Mouse (Mus musculus) spleen, embryonic (tissue): ENCODE measurements at regions not wholly inside any gene's neighbourhood (a gene's known extent, or its start where the extent isn't known, plus 50 kb on each side); places are given as distances from the start of the nearest gene placed in this dataset.
"Not testable (repeated sequence)": the region's sequence is repeated elsewhere in the genome, so short reads cannot be mapped to it uniquely, and the experiment has no call there.

Experiments used
- CTCF ChIA-PET: fragments of 350-600 bp; sonication (Branson Sonifier 250); formaldehyde crosslinking; loops from one replicate; lab custom pipeline; 2022; lab: Charles Lee

DNA sequence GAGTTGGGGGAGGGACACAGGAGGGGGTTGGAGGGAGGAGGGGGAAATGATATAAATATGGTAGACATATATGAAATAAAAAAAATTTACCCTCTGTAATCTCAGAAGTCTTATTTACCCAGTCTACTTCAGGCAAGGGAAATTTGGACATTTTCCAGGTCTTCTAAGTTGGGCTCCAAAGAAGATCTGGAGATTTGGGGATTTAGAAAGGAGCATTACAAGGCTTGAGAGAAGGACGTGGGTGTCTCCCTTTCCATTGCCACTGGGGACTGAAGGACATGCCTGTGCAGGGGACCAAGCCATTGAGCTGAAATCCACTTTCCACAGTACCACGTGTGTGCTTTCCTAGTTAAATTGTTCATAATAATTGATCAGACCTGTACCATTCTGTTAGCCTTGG is 208.2 kb downstream of the Pten start:
- CTCF ChIA-PET, result interaction anchor here (0.5 kb wide), 2 partner anchors 59 to 150 kb away, joined by 4 to 30 read pairs; no protein-coding TSS in a partner anchor

DNA sequence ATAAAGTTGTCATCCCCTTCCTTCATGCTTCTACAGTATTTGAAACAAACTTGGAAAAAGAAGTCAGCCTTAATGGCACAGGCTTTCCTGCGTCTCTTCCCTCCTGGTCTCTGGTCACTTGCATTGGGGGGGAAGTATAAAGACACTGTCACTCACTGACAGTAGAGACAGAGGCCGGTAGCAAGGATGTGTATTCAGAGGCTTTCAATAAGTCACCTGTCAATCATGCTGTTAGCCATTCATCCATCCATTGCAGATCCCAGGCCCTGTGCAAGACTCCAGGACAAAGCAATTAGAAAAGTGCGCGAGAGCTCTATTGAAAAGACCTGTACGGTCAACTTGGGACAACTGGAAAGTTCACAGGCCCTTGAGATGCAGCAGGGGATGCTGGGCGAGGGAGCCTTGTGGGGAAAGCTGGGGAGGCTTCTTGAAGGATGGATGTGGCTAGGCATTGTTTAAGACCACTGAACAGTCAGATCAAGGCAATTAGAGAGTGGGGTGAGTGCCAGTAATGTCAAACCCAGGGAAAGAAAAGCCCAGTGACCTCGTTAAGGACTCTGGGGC is 212.0 kb downstream of the Pten start:
- CTCF ChIA-PET, result no interaction called here

DNA sequence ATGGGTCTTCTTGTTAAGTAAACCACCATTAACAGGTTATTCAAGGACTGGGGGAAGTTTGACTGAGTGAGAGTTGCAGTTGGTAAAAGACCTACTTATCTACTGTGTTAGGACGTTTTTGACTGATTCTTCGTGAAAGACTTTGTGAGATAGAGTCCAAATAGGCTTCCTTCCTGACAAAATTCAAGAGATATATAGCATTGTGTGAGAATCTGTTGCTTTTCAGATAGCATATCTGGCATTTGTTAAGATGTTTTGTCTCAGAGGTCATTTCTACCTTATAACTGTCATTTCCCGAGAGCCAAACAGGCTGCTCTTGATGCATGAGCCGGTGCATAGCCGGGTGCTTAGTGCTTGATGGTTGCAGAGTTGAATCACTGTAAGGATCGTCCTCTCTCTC is 214.8 kb downstream of the Pten start:
- CTCF ChIA-PET, result no interaction called here

DNA sequence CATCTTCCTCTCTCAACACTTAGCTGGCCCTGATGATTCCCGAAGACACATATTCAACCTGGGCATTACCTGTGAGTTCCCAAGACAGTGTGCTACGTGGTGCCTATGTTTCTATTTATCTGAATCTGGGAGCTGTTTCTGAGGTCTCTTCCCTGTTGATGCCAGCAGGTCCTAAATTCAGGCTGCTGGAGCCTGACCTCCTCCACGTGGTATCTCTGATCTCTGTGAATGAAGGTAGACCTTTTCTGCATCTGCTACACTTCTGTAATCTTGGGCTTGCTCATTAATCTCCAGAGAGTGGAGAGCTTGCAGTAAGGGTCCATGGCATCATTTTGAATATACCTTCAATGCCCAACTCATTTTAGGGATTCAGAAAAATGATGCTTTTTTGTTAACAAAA is 215.8 kb downstream of the Pten start:
- CTCF ChIA-PET, result no interaction called here

- CTCF ChIA-PET, result interaction anchor here (0.6 kb wide), 1 partner anchor 139 kb away, joined by 11 read pairs; no protein-coding TSS in a partner anchor
These were observed 217.5 kb downstream of the Pten start for GRCm38 (mm10) chr19:32974778-32975240.

- CTCF ChIA-PET, result interaction anchor here (0.6 kb wide), 1 partner anchor 139 kb away, joined by 11 read pairs; no protein-coding TSS in a partner anchor
These were observed 218.0 kb downstream of the Pten start for GRCm38 (mm10) chr19:32975303-32975702.

- CTCF ChIA-PET, result no interaction called here
These were observed 219.2 kb downstream of the Pten start for GRCm38 (mm10) chr19:32976507-32976906.

DNA sequence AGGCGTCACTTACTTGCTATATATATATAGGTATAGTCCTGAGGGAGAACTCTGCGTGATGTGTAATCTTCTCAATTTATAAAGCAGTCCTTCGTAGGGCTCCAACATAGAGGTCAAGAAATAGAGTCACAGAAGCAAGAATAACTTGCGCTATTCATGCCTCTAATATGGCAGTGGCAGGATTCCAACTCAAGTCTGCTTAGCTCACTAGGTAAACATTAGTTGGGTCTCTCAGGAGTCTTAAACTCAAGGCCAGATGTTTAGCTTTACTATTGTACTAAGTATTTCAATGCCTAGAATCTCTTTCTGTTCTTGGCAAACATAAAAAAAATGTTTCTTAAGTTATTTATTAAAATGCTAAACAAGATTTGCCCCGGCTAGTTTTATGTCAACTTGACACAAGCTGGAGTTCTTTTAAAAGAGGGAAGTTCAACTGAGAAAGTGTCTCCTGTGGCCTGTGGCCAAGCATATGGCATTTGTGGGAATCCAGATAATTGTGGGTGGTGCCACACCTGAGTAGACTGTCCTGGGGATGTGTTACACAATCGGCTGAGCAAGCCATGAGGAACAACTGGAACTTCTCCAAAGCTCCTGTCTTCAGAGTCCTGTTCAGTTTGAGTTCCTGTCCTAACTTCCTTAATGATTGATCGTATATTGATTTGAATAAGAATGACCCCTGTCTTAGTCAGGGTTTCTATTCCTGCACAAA is 220.9 kb downstream of the Pten start:
- CTCF ChIA-PET, result no interaction called here

DNA sequence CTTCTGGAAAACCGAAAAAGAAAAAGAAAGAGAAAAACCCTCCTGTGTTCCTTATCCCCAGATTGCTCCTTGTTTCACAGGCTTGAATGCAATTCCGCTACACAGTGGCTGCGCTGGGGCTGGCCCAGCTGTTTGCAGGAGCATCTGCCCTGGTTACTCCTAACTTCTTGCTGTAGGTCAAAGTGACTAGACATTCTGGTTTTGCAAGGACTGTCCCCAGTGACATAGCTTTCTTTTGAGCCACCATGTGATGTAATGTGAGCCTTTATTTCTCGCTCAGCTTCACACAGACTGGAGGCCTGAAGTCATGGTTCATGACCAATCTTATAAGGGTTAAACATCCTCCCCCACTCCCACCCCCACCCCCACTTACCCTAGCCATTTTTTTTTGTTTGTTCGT is 222.8 kb downstream of the Pten start:
- CTCF ChIA-PET, result no interaction called here

DNA sequence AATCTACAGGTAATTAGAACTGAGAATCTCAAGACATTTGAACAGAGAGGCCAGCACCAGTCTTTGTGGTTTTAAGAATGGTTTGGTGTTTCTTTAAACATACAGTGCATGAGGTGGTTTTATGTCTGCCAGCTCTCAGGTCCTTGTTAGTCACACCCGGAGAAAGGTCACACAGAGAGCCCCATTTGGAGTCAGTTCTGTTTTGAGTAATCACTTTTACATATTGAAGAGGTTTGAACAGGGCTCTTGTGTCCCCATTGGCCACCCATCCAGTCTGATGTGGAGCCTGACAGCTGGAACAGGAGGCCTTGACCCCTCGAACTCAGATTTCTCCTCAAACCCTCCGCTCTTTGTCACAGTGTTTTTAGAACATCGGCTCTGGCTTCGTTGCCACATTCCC is 231.4 kb downstream of the Pten start:
- CTCF ChIA-PET, result no interaction called here

DNA sequence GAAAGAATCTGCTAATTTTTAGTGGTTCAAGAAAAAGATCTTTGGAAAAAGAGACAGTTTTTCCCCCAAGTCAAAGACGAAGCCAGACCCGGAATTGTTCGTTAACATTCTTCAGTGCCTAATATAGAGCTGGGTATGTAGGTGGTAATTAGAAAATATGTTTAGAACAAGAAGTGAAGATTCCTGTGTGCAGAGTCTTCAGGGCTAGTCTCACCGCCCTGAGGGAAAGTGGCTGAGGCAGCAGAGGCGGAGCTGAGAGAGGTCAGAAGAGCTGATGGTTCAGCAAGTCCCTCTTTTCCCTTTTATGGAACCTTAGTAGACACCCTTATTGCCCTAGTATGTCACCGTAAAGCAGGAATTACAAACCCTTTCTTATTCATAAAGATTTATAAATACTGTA is 232.0 kb downstream of the Pten start:
- CTCF ChIA-PET, result interaction anchor here (0.7 kb wide), 1 partner anchor 64 kb away, joined by 11 read pairs; no protein-coding TSS in a partner anchor

DNA sequence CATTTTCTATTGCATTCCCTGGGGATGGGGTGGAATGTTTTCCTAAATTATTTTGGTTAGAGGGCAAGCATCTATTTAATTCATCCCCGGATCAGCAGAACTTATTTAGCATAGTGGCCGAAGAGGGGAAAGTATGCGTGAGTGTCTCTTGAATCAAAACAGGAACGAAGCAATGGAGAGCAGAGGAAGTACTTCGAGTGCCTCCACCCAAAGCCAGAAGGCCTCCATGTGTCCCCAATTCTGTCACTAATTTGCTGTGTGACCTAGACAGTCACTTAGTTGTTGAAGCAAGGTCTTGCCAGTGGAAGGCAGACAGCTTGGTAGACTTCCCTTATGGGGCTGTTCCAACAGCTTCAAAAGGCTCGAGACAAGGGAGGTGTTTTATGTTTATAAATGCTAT is 233.3 kb downstream of the Pten start:
- CTCF ChIA-PET, result no interaction called here

DNA sequence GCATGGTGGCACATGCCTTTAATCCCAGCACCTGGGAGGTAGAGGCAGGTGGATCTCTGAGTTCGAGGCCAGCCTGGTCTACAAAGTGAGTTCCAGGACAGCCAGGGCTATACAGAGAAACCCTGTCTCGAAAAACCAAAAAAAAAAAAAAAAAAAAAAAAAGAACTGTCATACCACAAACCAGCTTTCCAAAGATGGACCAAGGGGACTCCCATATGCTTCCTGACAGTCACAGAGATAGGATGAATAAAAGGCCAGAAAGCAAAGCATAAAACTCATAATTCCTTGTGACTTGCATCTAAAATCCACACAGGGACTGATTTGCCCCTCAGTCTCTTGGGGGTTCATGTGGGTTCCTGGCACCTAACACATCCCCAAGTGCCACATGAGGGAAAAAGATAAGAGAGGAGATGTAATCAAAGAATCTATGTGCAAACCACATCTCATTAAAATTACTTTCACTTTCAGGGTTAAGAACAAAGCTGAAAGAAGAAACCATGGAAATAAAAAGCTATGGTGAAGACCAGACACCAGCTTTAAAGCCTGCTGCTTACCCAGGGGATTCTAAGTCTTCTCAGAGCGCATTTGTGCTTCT is 241.4 kb downstream of the Pten start:
- CTCF ChIA-PET, result interaction anchor here (0.5 to 0.6 kb wide), 2 partner anchors 98 to 117 kb away, joined by 3 to 4 read pairs; no protein-coding TSS in a partner anchor

DNA sequence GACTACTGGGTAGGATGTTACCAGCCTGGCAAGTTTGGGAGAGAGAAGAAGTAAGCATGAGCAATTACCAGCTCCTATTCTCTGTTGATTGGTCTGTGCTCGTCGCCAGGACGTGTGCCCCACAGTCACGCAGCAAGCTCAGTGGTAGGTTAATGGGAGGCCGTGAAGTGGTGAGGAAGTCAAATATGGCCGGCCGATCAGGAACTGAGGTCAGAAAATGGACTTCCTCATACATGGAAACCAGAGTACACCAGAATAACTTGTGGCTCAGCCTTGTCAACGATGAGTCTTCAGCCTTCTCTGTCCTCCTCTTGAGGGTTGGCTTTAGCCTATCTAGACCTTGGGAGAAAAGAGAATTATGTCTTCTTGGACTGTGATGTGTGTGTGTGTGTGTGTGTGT is 250.3 kb downstream of the Pten start:
- CTCF ChIA-PET, result interaction anchor here (0.6 kb wide), 1 partner anchor 224 kb away, joined by 6 read pairs; no protein-coding TSS in a partner anchor

- CTCF ChIA-PET, result no interaction called here
These were observed 250.8 kb downstream of the Pten start for GRCm38 (mm10) chr19:33008076-33008475.

- CTCF ChIA-PET, result no interaction called here
These were observed 251.5 kb downstream of the Pten start for GRCm38 (mm10) chr19:33008794-33009193.

GRCm38 (mm10) chr19:33010886-33011446 is 253.7 kb downstream of the Pten start:
- CTCF ChIA-PET, result interaction anchor here (0.5 kb wide), 1 partner anchor 249 kb away, joined by 7 read pairs; no protein-coding TSS in a partner anchor

GRCm38 (mm10) chr19:33014879-33015278 is 257.6 kb downstream of the Pten start:
- CTCF ChIA-PET, result not testable (repeated sequence)

DNA sequence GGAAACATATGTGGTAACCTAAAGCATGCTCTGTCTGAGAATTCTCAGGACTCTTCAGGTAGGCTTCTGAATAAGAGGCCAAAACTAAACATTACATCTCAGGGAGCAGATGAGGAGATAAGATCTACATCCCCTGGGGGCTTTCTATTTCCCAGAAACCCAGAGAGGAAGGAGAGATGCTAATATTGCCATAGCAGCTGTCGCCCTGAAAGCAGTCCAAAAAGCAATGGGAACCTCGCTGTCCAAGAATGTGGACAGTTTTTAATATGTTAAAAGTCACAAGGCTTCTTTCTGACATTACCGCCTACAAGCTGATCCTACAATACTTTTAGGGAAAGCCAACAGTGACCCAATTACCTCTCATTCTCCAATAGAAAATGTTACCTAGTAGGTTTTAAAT is 263.9 kb downstream of the Pten start:
- CTCF ChIA-PET, result no interaction called here

GRCm38 (mm10) chr19:33022839-33023428 is 265.6 kb downstream of the Pten start:
- CTCF ChIA-PET, result no interaction called here

GRCm38 (mm10) chr19:33029688-33030444 is 272.6 kb downstream of the Pten start:
- CTCF ChIA-PET, result no interaction called here
